Mouse (Mus musculus): Measurements from ENCODE around the gene Dpt.
A peak's percentile ranks its signal among the peaks of the same experiment; 100 is the strongest.
"Not testable (repeated sequence)": the region's sequence is repeated elsewhere in the genome, so short reads cannot be mapped to it uniquely, and the experiment has no call there.

The Dpt gene

GRCm38 (mm10) chr1:164796471-164796870 is at the start of gene Dpt:
Gene Dpt (plus strand): TSS chr1:164796644.
- no peak for DNase-seq (ENCODE audit: low read depth, low spot score)

GRCm38 (mm10) chr1:164753736-164754135 is 42.7 kb upstream of the Dpt start:
- DNase-seq (ENCODE audit: low read depth, low spot score) = no peak

- DNase-seq (ENCODE audit: low read depth, low spot score) = no peak
Observed at GRCm38 (mm10) chr1:164755671-164756070, 40.8 kb upstream of the Dpt start.

- no peak for DNase-seq (ENCODE audit: low read depth, low spot score)
Observed at GRCm38 (mm10) chr1:164756951-164757350, 39.5 kb upstream of the Dpt start.

- DNase-seq (ENCODE audit: low read depth, low spot score) = no peak
Observed at GRCm38 (mm10) chr1:164758401-164758800, 38.0 kb upstream of the Dpt start.

- DNase-seq (ENCODE audit: low read depth, low spot score) = peak; percentile 35
Observed at GRCm38 (mm10) chr1:164762276-164762675, 34.2 kb upstream of the Dpt start.

GRCm38 (mm10) chr1:164766646-164767045 is 29.8 kb upstream of the Dpt start:
- DNase-seq (ENCODE audit: low read depth, low spot score) = no peak

GRCm38 (mm10) chr1:164770611-164771010 is 25.8 kb upstream of the Dpt start:
- DNase-seq (ENCODE audit: low read depth, low spot score) = no peak

- no peak for DNase-seq (ENCODE audit: low read depth, low spot score)
Observed at GRCm38 (mm10) chr1:164780851-164781510, 15.5 kb upstream of the Dpt start.

GRCm38 (mm10) chr1:164786165-164786564 is 10.3 kb upstream of the Dpt start:
- no peak for DNase-seq (ENCODE audit: low read depth, low spot score)

- no peak for DNase-seq (ENCODE audit: low read depth, low spot score)
Observed at GRCm38 (mm10) chr1:164787771-164788170, 8.7 kb upstream of the Dpt start.

- DNase-seq (ENCODE audit: low read depth, low spot score) = no peak
Observed at GRCm38 (mm10) chr1:164788292-164788691, 8.2 kb upstream of the Dpt start.

GRCm38 (mm10) chr1:164790296-164790695 is 6.1 kb upstream of the Dpt start:
- DNase-seq (ENCODE audit: low read depth, low spot score) = not testable (repeated sequence)

- no peak for DNase-seq (ENCODE audit: low read depth, low spot score)
Observed at GRCm38 (mm10) chr1:164793049-164793448, 3.4 kb upstream of the Dpt start.

- DNase-seq (ENCODE audit: low read depth, low spot score) = no peak
Observed at GRCm38 (mm10) chr1:164797746-164798285, 1.4 kb downstream of the Dpt start.

GRCm38 (mm10) chr1:164798471-164798922 is 2.1 kb downstream of the Dpt start:
- no peak for DNase-seq (ENCODE audit: low read depth, low spot score)

- DNase-seq (ENCODE audit: low read depth, low spot score) = no peak
Observed at GRCm38 (mm10) chr1:164799161-164799560, 2.7 kb downstream of the Dpt start.

- no peak for DNase-seq (ENCODE audit: low read depth, low spot score)
Observed at GRCm38 (mm10) chr1:164804277-164804676, 7.8 kb downstream of the Dpt start.

- no peak for DNase-seq (ENCODE audit: low read depth, low spot score)
Observed at GRCm38 (mm10) chr1:164804751-164805435, 8.4 kb downstream of the Dpt start.

GRCm38 (mm10) chr1:164809371-164809770 is 12.9 kb downstream of the Dpt start:
- DNase-seq (ENCODE audit: low read depth, low spot score) = no peak

GRCm38 (mm10) chr1:164811296-164811695 is 14.9 kb downstream of the Dpt start:
- DNase-seq (ENCODE audit: low read depth, low spot score) = no peak

GRCm38 (mm10) chr1:164814243-164814642 is 17.8 kb downstream of the Dpt start:
- no peak for DNase-seq (ENCODE audit: low read depth, low spot score)

GRCm38 (mm10) chr1:164815330-164815729 is 18.9 kb downstream of the Dpt start:
- DNase-seq (ENCODE audit: low read depth, low spot score) = peak; percentile 68

Measured in CD4-positive helper T cell, adult 2 months (primary cell).